Mouse (Mus musculus) stomach, postnatal 0 days (tissue): ENCODE measurements around the gene Pink1. TPM values are rescaled to one million over a fixed set of nuclear protein-coding genes. Genes with fewer than 3 reads are reported as not detected.

ENCODE experiments used
- ATAC-seq: fragments of 200-750 bp; cut with Nextera tagmentation; 2 replicates; pipeline ENCODE4 v1.8.0; 2017; ENCODE audit not compliant: low FRiP score, low TSS enrichment
- DNase-seq: peaks from one replicate; pipeline ENCODE4 v3.0.0-alpha.2; 2016; ENCODE audit warnings: low spot score
- H3K27ac ChIP-seq: fragments of 300-500 bp; sonication (generic); replicated peaks from 2 replicates; pipeline ENCODE4 v1.5.1; 2014; ENCODE audit warnings: mild to moderate bottlenecking, control low read depth
- H3K27me3 ChIP-seq: fragments of 300-500 bp; sonication (generic); 2 replicates; pipeline ENCODE4 v1.6.1; 2014; ENCODE audit warnings: low read length; ENCODE audit not compliant: control insufficient read depth, insufficient read depth
- H3K36me3 ChIP-seq: fragments of 300-500 bp; sonication (generic); 2 replicates; pipeline ENCODE4 v1.6.1; 2014; ENCODE audit warnings: low read length, mixed read lengths; ENCODE audit not compliant: control insufficient read depth, insufficient read depth
- H3K4me1 ChIP-seq: fragments of 300-500 bp; sonication (generic); replicated peaks from 2 replicates; pipeline ENCODE4 v1.6.1; 2014; ENCODE audit warnings: antibody characterized with exemption; ENCODE audit not compliant: control insufficient read depth, insufficient read depth
- H3K4me2 ChIP-seq: fragments of 300-500 bp; sonication (generic); replicated peaks from 2 replicates; pipeline ENCODE4 v1.6.1; 2014; ENCODE audit warnings: low read depth, mild to moderate bottlenecking, control low read depth, moderate library complexity
- H3K4me3 ChIP-seq: fragments of 300-500 bp; sonication (generic); 2 replicates; pipeline ENCODE4 v1.5.1; 2014; ENCODE audit warnings: low read depth, low read length, control low read depth
- H3K9ac ChIP-seq: fragments of 300-500 bp; sonication (generic); 2 replicates; pipeline ENCODE4 v1.6.1; 2014; ENCODE audit warnings: mild to moderate bottlenecking, low read length, control low read depth, mixed read lengths
- H3K9me3 ChIP-seq: fragments of 300-500 bp; sonication (generic); 2 replicates; pipeline ENCODE4 v1.6.1; 2016; ENCODE audit warnings: low read length; ENCODE audit not compliant: control insufficient read depth
- CTCF ChIP-seq: IDR thresholded peaks from 2 replicates; pipeline ENCODE4 v1.5.1; 2016; ENCODE audit warnings: antibody characterized with exemption, low read depth, mild to moderate bottlenecking, moderate library complexity
- EP300 ChIP-seq: optimal IDR thresholded peaks from 2 replicates; pipeline ENCODE3; 2016; ENCODE audit warnings: antibody characterized with exemption
- WGBS: fragments of 180-500 bp; shearing (Covaris S2); extraction: QIAGEN DNeasy Blood & Tissue Kit; methylation state at CpG from one replicate; pipeline ENCODE4 v1.1.7; 2014; 5-methylcytosine and 5-hydroxymethylcytosine counted together
- polyA plus RNA-seq: library from polyadenylated mRNA; unstranded; fragments of >200 nt; fragmentation: Nextera tagmentation; extraction: Ambion mirVana; gene quantifications from 2 replicates; pipeline ENCODE4 v1.2.1, GENCODE M21; 2015

Pink1 gene
- polyA plus RNA-seq, 1 experiment from 2014 or later, result 62.1 TPM

- no peak overlapping the region for H3K9ac ChIP-seq
- peak overlapping the region; percentile 78 for H3K27ac ChIP-seq
- 28% methylated on average over 4 of the region's 4 CpGs for WGBS
- no peaks in the 10 kb centered on the region for H3K9me3 ChIP-seq
- 0 out of 2 replicates have a peak overlapping the region, but pooled peaks have one; percentile 5 for H3K4me2 ChIP-seq
- no peak for ATAC-seq
- no peaks in the 10 kb centered on the region for H3K4me1 ChIP-seq
- H3K27me3 ChIP-seq, result no peaks in the 10 kb centered on the region
- H3K36me3 ChIP-seq, result no peaks in the 10 kb centered on the region
- H3K4me3 ChIP-seq, result no peak overlapping the region
- TF ChIP-seq CTCF, result no peak
- TF ChIP-seq EP300, result no peak
- no peak for DNase-seq
Observed at GRCm38 (mm10) chr4:138323753-138324152, 2.4 kb downstream of the Pink1 start.

GRCm38 (mm10) chr4:138322692-138323091, 3.4 kb downstream of the Pink1 start:
- H3K27me3 ChIP-seq, result no peaks in the 10 kb centered on the region
- H3K9ac ChIP-seq, result no peak overlapping the region
- H3K4me3 ChIP-seq, result no peak overlapping the region
- no peak for TF ChIP-seq EP300
- no peak for TF ChIP-seq CTCF
- H3K4me1 ChIP-seq, result no peaks in the 10 kb centered on the region
- no peaks in the 10 kb centered on the region for H3K36me3 ChIP-seq
- ATAC-seq (no peak), DNase-seq (no peak)
- H3K27ac ChIP-seq, result no peak overlapping the region
- H3K4me2 ChIP-seq, result no peak overlapping the region
- H3K9me3 ChIP-seq, result no peaks in the 10 kb centered on the region
- WGBS, result 50% methylated on average over 4 of the region's 4 CpGs

GRCm38 (mm10) chr4:138321488-138321887, 4.6 kb downstream of the Pink1 start:
- Histone ChIP-seq H3K9ac (no peak overlapping the region), H3K9me3 (no peaks in the 10 kb centered on the region), H3K4me3 (no peak overlapping the region), H3K4me1 (no peaks in the 10 kb centered on the region), H3K4me2 (no peak overlapping the region), H3K27me3 (no peaks in the 10 kb centered on the region), H3K27ac (no peak overlapping the region), H3K36me3 (0 out of 2 replicates have a peak, but pooled peaks cover 3% of the 10 kb centered on the region)
- DNase-seq (no peak), ATAC-seq (no peak)
- TF ChIP-seq EP300 (no peak), CTCF (no peak)
- WGBS, result 56% methylated on average over 7 of the region's 7 CpGs

- Histone ChIP-seq H3K4me1 (no peaks in the 10 kb centered on the region), H3K4me3 (no peak overlapping the region), H3K9me3 (no peaks in the 10 kb centered on the region), H3K27me3 (no peaks in the 10 kb centered on the region), H3K27ac (no peak overlapping the region), H3K36me3 (0 out of 2 replicates have a peak, but pooled peaks cover 5% of the 10 kb centered on the region), H3K9ac (no peak overlapping the region), H3K4me2 (no peak overlapping the region)
- no peak for ATAC-seq
- TF ChIP-seq EP300 (no peak), CTCF (no peak)
- peak; percentile 66 for DNase-seq
- 61% methylated on average over 11 of the region's 11 CpGs for WGBS
Observed at GRCm38 (mm10) chr4:138320711-138321110, 5.4 kb downstream of the Pink1 start.

- H3K4me1 ChIP-seq, result no peaks in the 10 kb centered on the region
- DNase-seq (peak; percentile 88), ATAC-seq (peak; percentile 49)
- no peaks in the 10 kb centered on the region for H3K9me3 ChIP-seq
- H3K27ac ChIP-seq, result no peak overlapping the region
- no peak overlapping the region for H3K4me3 ChIP-seq
- TF ChIP-seq CTCF, result peak; percentile 100
- no peak for TF ChIP-seq EP300
- H3K4me2 ChIP-seq, result no peak overlapping the region
- H3K9ac ChIP-seq, result no peak overlapping the region
- no peaks in the 10 kb centered on the region for H3K27me3 ChIP-seq
- 33% methylated on average over 10 of the region's 10 CpGs for WGBS
- H3K36me3 ChIP-seq, result peaks cover 5% of the 10 kb centered on the region; the same call in 1 of the 2 replicates
Observed at GRCm38 (mm10) chr4:138319508-138319907, 6.6 kb downstream of the Pink1 start.

- 55% methylated on average over 6 of the region's 6 CpGs for WGBS
- peak; percentile 34 for ATAC-seq
- peaks cover 10% of the 10 kb centered on the region; the same call in 1 of the 2 replicates for H3K36me3 ChIP-seq
- no peak overlapping the region for H3K27ac ChIP-seq
- no peak overlapping the region for H3K4me3 ChIP-seq
- no peaks in the 10 kb centered on the region for H3K27me3 ChIP-seq
- H3K9ac ChIP-seq, result no peak overlapping the region
- H3K4me1 ChIP-seq, result no peaks in the 10 kb centered on the region
- TF ChIP-seq CTCF, result peak; percentile 88
- no peak for TF ChIP-seq EP300
- no peaks in the 10 kb centered on the region for H3K9me3 ChIP-seq
- H3K4me2 ChIP-seq, result no peak overlapping the region
- peak; percentile 65 for DNase-seq
Observed at GRCm38 (mm10) chr4:138318509-138319266, 7.4 kb downstream of the Pink1 start.
